In genomic region chr8:122407678-122408077, GRCm38 (mm10) we compare ENCODE assay signal across 33 mouse cellular contexts. TPM values are rescaled to one million over a fixed set of nuclear protein-coding genes. Genes with fewer than 3 reads are reported as not detected.
"Had no signal": no experiment of that assay in that cellular context is flagged by ENCODE, and none has a peak within 500 bp of the region (broad histone marks: within the 10 kb centered on the region; RNA-seq: fewer than 3 reads in every experiment).

No protein-coding gene starts in this region.

- H3K4me3 ChIP-seq: intestine, embryonic 15.5 days; limb, embryonic 10.5 days; limb, embryonic 13.5 days; liver, embryonic 13.5 days; lung, embryonic 15.5 days; midbrain, embryonic 10.5 days; midbrain, embryonic 13.5 days; myocyte; neural tube, embryonic 13.5 days had no signal

- H3K9me3 ChIP-seq: intestine, embryonic 15.5 days; limb, embryonic 10.5 days; limb, embryonic 13.5 days; liver, embryonic 13.5 days; lung, embryonic 15.5 days; midbrain, embryonic 10.5 days; midbrain, embryonic 13.5 days; neural tube, embryonic 13.5 days had no signal

- DNase-seq: kidney, adult 11 months; kidney, adult 8-10 months; kidney, postnatal 14 days; kidney, postnatal 4 days; layer of hippocampus, adult 9-11 months; liver, embryonic 13.5 days; lung, adult 18-20 months; lung, postnatal 10 days; lung, postnatal 36 days; retina, postnatal 1 day; right cerebral cortex, postnatal 25 days; thymus, adult 2 months; thymus, postnatal 14 days; thymus, postnatal 4 days had no signal

- H3K4me1 ChIP-seq: intestine, embryonic 15.5 days; limb, embryonic 10.5 days; limb, embryonic 13.5 days; lung, embryonic 15.5 days; midbrain, embryonic 10.5 days; midbrain, embryonic 13.5 days; neural tube, embryonic 13.5 days had no signal

- H3K9ac ChIP-seq: intestine, embryonic 15.5 days; limb, embryonic 13.5 days; liver, embryonic 13.5 days; lung, embryonic 15.5 days; midbrain, embryonic 13.5 days; neural tube, embryonic 13.5 days had no signal

- H3K4me2 ChIP-seq: intestine, embryonic 15.5 days; limb, embryonic 13.5 days; liver, embryonic 13.5 days; lung, embryonic 15.5 days; midbrain, embryonic 13.5 days; neural tube, embryonic 13.5 days had no signal

- H3K27ac ChIP-seq: intestine, embryonic 15.5 days; limb, embryonic 10.5 days; limb, embryonic 13.5 days; liver, embryonic 13.5 days; lung, embryonic 15.5 days; midbrain, embryonic 10.5 days; midbrain, embryonic 13.5 days; neural tube, embryonic 13.5 days; stomach, postnatal 0 days had no signal

- ATAC-seq: intestine, embryonic 15.5 days; midbrain, embryonic 13.5 days; midbrain, embryonic 16.5 days had no signal

- H3K27me3 ChIP-seq: intestine, embryonic 15.5 days; limb, embryonic 13.5 days; liver, embryonic 13.5 days; lung, embryonic 15.5 days; midbrain, embryonic 13.5 days; neural tube, embryonic 13.5 days had no signal

RNA-seq across cellular contexts. Expression of gene Il17c, which starts 14.1 kb away (rescaled TPM):
- total RNA-seq: layer of hippocampus, adult 18-20 months; layer of hippocampus, postnatal 25 days; left cerebral cortex, adult 18-20 months; left cerebral cortex, postnatal 25 days; megakaryocyte progenitor cell, adult 5-6 weeks; monocyte, adult 5-6 weeks; neutrophil, adult 5-6 weeks had no signal
- polyA plus RNA-seq: intestine, embryonic 15.5 days; kidney, embryonic 16.5 days; limb, embryonic 13.5 days; liver, embryonic 13.5 days; lung, embryonic 15.5 days; midbrain, embryonic 10.5 days; midbrain, embryonic 13.5 days; midbrain, embryonic 16.5 days; myocyte; neural tube, embryonic 13.5 days had no signal

RNA-seq across cellular contexts. Expression of gene Cyba, which starts 25.1 kb away (rescaled TPM):
- polyA plus RNA-seq: myocyte had no signal

RNA-seq across cellular contexts. Expression of gene Trhr2, which starts 47.1 kb away (rescaled TPM):
- total RNA-seq: megakaryocyte progenitor cell, adult 5-6 weeks; monocyte, adult 5-6 weeks; neutrophil, adult 5-6 weeks had no signal
- polyA plus RNA-seq: intestine, embryonic 15.5 days; kidney, embryonic 16.5 days; limb, embryonic 10.5 days; liver, embryonic 13.5 days; lung, embryonic 15.5 days; midbrain, embryonic 10.5 days; midbrain, embryonic 13.5 days; myocyte; neural tube, embryonic 13.5 days; stomach, embryonic 14.5 days; stomach, postnatal 0 days had no signal
